Mouse (Mus musculus): Measurements from ENCODE around the gene Cass4.

Gene Cass4

DNA sequence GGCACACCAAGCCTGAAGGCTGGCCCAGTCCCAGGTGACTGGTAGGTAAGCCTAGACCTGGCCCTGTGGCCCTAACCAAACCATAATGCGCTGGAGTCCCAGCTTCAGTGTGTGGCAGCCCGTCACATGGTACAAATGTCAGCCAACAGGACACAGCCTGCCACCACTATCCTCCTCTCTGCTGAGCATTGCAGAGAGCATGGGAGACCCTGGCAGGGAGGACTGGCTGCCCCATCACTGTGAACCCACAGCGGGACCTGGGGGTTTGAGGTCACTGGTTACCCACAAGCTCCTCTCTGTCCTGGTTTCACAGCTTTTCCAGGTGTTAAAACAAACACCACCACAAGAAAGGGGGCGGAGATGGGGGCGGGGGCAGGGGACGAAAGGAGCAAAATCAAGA lies 3.3 kb upstream of the Cass4 start:
- no peak for DNase-seq

DNA sequence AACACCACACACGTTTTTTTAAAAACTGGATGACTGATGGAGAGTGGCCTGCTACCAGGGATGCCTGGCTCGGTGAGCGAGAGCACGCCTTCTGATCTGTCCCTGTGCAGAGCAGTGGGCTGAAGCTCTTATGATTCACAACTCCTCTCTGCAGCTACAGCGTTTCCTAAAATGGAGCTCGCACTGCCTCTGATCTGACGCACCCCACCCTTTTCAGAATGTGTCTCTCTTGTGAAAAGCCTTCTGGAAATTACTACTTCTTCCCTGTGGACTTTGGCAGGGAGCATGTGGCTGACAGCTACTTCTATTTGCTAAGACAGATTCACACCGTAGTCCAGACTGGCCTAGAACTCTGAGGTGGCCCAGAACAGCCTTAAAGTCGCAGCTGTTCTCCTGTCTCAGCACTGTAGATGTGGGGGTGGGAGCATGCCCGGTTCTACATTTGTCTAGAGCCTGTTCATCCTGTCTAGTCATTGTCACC lies 1.5 kb upstream of the Cass4 start:
- DNase-seq, result no peak

DNA sequence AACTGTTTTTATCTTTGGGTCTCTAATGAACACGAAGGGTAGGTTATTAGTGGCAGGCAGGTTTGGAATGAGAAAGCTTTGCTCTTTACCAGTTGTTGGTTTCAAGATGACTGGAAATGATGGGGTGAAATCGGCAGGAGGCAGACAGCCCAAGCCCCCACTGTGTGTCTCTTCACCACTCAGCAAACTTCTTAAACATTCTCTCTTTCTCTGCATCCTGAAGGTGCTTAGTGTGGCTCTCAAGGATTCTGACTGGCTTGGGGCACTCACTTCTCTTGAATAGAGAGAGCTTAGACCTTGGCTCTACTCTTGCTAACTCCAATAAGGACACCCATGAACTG lies 428 bp downstream of the Cass4 start:
- DNase-seq, result no peak

DNA sequence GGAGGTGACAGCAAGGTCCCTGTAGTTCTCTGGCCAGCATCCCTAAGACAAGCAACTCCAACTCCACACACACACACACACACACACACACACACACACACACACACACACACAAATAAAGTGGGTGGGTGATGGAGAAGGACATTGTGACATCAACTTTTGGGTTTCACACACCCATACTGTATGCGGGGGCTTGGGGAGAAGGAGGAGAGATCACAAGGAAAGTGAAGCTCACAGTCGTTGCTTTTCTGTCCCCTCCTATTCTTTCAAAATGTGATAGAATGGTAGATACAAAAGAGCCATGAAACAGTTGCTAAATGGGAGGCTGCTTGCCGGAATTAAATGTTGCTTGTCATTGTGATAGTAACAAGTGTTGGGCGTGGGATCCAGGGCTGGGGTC lies 1.1 kb downstream of the Cass4 start:
- no peak for DNase-seq

DNA sequence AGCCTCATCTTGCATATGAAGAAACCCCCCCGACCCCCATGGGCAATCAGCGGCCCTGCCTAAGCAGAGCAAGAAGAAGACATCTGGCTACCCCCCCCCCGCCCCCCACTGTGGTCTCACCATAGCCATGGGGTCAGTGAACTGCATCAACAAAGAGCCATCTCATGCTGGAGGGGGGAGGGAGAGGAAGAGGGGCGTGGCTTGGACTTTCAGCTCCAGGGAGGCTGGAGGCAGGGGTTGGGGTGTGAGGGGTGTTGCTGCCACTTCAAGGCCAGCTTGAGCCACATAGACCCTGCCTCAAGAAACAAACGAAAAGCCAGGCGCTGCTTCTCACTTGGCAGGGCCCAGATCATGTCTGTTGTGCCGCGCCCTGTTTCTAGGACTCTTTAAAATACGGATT lies 2.4 kb downstream of the Cass4 start:
- DNase-seq, result no peak

DNA sequence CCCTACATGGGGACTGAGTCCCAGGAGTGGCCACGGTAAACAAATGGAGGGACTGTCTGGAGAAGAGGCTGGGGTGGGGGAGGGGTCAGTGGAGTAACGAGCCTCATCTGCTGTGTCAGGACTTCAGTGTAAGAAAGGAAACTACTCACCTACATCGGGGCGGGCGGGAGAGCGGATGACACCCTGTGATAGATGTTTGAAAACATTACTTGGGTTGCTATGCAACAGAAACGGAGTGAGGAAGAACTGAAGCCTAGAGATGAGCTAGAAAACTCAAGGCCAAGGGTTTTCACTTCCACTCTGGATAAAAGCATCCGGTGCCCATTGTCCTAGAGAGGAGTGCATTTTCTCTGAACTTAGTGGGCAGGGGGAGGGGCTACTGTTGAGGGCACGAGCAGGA lies 6.3 kb downstream of the Cass4 start:
- DNase-seq, result no peak

DNA sequence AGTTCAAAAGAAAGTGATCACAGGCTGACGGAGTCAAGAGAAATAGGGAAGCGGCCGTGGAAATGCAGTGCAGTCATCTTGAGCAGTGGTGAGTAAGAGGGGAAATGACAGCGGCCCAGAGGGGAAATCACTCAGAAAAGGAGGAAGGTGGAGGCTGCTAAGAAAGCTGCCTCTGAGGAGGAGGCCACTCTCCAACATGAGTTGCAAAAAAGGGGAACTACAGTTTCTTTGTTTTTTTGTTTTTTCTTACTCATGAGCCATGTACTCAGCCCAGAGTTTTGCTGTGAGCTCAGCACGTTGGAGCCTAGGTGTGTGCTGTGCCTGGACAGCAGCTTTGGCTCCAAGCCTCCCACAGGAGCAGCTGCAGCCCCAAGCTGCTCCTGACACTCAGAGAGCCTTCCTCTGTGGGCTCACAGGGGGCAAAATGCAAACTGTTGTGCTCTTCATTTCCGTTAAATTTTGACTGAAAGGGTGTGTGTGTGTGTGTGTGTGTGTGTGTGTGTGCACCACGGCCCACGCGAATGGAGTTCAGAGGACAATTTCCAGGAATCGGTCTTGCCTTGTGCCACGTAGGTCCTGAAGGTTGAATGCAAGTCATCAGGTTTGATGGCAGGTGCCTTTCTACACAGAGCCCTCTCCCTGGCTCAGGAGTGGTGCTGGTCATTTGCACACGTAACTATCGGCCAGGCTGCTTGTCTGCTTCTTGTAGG lies 7.7 kb downstream of the Cass4 start:
- no peak for DNase-seq

DNA sequence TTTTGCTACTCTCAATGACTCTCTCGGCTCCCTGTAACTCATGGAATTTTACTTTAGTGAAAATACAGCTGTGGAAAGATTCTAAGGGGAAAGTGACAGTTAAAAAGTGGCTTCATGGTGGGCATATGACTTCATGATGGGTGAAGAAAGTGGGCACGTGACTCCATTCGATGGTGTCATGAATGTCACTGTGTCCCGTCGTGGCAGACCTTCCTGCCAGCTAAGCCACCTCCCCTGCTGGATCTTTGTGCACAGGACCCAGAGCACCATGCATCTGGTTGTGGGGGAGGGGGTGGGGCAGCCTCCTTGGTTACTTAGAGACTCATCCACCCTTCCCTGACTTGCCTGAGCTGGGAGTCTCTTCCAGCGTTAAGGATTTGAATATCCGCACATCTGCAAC lies 10.6 kb downstream of the Cass4 start:
- DNase-seq, result no peak

DNA sequence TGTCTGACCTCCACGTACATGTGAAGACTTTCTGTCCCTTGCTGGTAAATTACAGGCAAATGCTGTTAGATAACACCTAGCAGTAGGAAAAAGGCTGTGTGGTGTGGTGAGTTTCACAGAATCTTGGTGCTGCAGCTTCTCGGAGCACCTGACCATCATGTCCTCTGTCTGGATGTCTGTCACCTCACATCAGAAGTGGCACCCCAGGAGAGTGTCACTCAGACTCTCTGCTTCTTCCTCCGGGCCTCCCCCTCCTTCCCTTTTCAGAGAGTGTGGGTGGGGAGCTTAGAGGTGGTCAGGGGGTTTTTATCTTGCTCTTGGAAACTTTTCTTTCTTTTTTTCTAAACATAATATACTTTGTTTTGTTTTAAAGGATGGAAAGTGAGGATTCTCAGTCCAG lies 11.4 kb downstream of the Cass4 start:
- DNase-seq, result no peak

DNA sequence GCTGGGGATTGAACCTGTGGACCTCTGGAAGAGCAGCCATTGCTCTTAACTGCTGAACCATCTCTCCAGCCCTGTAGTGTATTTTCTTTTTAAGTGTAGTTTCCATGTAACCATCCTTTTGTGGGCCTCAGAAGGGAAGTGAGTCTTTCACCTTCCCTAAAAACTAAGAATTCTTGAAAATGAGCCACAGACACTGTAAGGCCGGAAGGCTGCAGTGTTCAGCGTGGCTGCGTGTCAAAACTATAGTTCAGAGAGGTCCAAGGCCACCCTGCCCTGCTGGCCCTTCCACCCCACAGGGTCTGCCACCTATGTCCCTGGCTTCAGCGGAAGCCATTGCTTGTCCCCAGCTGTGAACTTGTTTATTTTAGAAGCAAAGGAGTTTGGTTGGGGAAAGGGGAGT lies 12.6 kb downstream of the Cass4 start:
- no peak for DNase-seq

DNA sequence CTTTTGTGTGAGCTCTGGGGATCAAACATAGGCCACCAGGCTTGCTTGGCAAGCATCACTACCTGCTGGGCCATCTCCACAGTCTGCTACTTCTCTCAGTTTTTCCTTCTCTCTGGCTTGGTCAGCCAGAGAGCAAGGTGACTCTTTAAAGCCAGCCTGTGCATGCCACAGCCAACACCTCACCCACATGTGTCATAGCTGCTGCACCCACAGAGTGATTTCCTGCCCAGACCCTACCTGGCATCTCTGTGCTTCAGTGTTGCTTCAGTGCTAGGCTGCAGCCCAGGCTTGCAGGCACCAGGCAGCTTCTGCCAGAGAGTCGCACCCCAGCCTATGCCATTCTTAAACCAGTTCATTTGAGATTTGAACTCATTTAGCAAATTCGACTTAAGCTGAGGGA lies 13.9 kb downstream of the Cass4 start:
- DNase-seq, result no peak

DNA sequence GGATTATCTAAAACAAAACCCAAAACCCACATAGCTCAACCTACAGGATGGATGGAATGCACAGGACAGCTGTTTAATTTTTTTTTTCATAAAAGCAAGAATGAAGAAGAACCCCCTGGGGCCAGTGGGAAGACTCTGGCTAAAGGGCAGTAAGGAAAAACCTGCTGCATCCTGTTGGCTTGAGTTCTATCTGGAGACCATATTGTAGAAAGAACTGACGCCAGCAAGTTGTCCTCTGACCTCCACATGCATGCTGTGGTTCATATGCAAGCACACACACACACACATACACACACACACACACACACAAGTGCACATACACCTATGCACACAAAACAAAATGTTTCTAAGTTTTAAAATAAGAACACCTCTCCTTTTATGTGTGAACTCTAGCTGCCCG lies 17.1 kb downstream of the Cass4 start:
- DNase-seq, result no peak

DNA sequence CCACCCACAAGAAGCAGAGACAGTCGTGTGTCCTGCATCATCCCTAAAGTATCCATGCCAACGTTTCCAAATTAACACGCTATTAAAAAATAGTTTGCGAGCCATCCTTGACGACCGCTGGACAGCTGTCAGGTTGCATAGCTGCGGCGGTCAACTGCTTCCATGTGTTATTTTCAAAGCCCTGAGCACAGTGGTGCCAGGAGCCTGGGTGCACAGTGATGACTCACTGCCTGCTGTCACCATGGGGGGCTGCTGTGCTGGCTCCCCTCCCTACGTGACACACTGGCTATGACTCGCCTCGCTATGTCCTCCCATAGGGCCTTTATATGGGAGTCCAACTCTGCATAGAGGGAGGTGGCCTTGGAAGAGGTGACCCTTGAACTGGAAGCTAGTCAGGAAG lies 17.5 kb downstream of the Cass4 start:
- no peak for DNase-seq

DNA sequence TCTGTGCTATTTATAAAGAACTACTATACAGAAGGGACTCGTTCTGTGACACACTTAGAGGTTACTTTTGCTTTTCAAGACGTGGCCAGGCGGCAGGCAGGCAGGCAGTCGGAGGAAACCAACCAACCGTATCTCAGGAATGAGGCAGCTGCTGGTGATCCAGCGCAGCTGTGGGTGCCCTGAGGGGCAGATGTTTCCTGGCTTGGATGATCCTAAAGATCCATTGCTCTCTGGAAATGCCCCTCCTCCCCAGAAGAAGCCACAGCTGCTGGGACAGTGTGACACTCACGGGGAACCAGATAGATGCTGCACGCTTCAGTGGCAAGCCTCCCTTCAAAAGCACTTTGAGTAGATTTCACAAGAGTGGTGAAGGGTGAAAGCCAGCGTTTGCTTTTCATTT lies 18.9 kb downstream of the Cass4 start:
- no peak for DNase-seq

DNA sequence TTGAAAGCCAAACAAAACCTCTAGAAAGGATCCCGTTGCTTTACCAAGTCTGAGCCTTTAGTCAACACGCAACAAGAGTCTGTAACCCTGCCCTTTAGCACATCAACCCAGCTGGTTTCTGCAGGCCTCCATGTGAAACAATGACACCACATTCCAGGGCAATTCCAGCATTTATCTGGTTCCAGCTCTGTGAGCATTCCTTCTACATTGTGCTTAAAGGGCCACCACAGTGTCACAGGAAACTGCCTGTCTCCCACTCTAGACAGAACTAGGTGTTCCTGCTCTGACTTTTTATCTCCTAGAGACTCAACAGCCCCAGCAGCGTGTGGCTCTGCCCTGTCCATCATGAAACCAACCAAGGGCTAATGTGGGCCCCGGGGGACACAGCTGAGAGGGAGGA lies 19.7 kb downstream of the Cass4 start:
- no peak for DNase-seq

DNA sequence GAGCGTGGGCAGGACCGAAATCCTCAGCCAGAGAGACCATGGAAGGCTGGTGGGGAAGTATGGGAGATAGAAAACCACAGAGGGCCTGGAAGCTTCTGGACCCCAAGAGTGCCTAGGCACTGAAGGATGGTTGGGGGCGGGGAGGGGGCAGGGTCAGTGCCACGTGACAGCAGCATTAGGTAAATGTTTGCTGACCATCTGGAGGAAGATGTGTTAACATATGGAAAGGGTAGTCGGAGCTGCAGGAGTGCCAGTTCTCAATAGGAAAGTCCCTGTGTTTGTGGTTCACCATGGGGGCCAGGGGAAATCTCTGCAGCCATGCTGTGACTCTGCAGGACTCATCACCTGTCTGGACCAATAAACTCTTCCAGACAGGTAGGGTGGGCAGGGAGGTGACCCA lies 20.3 kb downstream of the Cass4 start:
- DNase-seq, result no peak

DNA sequence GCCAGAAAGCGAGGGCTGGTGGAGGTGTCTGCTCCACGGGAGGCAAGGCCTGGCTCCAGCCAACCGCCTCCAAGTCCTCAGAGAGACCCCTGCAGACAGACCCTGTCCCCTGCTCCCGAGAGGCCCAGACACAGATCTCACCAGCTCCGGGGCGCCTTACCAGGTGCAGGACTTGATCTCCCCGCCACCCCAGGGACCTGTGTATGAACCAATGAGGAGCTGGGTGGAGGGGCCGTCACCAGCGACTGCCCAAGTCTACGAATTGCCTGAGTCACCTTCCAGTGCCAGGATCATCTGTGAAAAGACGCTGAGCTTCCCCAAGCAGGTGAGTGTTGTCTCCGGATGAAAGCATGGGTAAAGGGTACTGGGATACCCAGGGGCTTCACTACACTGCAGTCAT lies 22.6 kb downstream of the Cass4 start:
- DNase-seq, result no peak

DNA sequence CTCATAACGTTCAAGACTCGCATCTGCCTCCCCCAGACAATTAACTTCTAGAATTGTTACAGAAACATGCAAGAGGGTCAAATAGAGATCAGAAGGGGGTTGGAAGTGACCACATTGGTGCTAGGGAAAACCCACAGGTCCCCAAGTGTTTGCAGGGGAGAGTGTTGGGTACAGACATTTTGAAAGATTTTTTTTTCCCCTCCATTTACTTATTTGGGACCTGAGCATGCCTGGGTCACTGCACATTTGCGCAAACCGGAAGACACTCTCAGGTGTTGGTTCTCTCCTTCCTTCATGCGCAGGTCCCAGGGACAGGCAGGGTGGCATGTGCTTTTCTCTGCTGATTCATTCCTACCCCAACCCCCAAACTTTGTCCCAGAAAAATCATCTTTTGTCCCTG lies 23.3 kb downstream of the Cass4 start:
- no peak for DNase-seq

DNA sequence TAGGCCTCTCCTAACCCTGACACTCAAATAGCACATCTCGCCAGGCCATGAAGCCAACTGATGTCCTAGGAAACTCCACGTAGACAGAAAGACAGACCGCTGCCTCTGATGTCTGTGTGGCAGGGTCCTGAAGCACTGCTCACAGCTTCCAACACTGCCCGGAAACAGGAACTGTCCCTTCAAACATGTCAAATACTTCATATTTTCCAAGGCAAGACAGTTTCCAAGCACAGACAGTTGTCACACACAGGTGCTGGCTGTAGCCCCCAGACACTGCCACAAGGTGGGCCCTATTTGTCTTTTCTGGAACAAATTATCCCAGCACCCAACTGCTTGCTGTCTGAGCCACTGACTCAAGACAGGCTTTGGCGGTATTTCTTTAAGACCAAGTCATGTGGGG lies 24.6 kb downstream of the Cass4 start:
- DNase-seq, result no peak

DNA sequence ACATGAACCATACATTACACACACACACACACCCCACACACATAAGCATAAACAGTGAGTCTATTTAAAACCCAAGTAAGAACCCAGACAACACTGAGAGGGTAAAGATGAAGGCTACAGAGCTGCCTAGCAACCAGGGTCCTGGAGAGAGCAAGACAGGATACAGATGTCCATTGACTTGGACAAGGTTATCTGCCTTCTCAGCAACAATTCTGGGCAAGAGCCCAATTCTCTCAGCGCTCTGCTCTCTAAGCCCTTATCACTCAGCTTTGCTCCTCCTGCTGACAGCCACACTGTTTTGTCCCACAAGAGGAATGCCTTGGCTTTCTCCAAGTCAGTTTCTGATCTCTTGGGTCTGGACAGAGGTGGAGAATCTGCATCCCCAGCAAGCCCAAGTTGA lies 37.0 kb downstream of the Cass4 start:
- no peak for DNase-seq

DNA sequence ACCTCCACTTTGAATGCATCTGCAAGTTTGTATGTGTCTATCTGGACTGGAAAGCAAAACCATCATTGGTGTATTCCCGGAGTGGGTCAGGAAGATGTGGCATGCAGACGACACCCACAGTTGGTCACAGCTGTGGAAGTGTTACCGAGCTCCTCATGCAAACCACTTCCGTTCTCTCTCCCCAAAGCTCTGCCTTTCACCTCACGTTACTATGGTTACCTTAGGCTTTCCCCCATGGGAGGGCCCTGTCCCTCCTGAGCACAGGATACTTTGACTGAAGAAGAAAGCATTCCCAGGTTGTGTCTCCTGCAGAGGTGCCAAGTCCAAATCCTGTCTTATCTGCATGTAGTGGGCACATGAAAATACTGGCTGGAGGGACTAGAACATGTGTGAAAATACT lies 40.2 kb downstream of the Cass4 start:
- no peak for DNase-seq

DNA sequence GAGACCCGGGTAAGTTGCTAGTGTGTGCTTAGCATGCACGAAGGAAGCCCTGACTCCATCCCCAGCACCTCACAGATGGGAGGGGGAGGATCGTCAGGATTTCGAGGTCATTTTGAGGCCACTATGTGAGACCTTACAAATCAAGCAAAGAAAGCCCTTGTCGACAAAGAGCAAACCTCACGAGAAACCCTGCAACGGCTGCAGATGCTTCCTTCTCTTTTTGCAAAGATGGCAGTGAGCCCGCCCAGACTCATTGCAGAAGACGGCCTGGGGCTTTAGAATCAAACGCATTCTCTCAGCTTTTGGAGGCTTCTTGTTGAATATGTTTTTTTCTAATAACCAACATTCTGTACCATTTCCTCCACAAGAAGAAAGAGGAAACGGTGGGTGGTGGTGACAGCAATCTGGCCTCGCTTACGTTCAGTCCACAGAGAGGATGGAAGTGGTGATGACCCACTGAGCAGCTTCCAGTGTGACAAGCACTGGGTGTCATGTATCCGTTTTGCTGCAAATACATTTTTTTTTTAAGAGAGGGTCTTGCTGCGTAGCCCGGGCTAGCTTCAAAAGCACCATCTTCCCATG lies 43.9 kb downstream of the Cass4 start:
- no peak for DNase-seq

DNA sequence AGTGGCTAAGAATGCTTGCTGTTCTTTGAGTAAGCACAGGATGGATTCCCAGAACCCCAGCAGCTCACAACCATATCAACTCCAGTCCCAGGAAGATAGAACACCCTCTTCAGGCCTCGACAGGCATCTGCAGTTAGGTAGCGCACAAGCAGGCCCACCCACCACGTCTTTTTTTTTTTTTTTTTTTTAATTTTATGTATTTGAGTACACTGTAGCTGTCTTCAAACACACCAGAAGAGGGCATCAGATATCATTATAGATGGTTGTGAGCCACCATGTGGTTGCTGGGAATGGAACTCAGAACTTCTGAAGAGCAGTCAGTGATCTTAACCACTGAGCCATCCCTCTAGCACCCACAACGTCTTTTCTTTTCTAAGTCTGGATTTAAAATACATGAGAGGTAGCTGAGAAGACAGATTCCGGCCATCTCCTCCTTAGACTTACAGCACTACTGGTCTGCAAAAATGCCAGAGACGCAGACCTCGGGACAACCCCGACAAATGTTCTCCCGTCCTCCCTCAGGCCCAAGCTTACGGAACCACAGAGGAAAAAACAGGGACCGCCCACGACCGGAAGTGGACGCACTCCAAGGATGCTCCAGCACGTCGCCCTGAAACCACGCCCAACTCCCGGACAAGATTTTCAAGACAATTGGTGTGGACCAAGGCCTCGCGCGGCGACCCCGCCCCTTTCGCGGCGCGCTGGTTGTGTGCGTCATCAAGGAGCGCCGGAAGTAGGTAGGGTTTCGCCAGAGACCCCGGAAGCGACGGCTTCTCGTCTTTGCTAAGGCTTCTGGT lies 46.4 kb downstream of the Cass4 start, which contains the start of gene Rtf2:
Rtf2 (plus strand) TSS at position 714 of the 797 bp plus-strand sequence.
- DNase-seq, result peak; percentile 99 to 100

DNA sequence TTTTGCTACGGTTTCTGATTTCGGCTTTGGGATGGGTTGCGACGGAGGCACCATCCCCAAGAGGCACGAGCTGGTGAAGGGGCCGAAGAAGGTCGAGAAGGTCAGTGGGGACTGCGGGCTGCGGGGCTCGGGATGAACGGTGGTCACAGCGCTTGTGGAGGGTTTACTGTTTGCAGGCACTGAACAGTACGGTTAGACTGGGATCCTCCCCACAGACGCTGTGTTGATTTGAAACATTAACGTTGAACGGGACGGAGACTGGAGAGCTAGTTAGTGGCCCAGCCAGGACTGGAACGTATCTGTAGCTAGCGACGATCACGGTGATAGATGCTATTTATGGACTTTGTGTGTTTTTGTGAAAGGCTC lies 47.0 kb downstream of the Cass4 start:
- DNase-seq, result no peak
